Mouse (Mus musculus) brain, embryonic 14.5 days (tissue): ENCODE results near the gene Vkorc1l1.

Experiments
- CTCF ChIP-seq: fragments of 200-500 bp; IDR thresholded peaks from 2 replicates; pipeline ENCODE4 v1.5.1; 2012; ENCODE audit warnings: inconsistent platforms, mild to moderate bottlenecking, moderate library complexity, borderline replicate concordance; ENCODE audit not compliant: insufficient read depth, insufficient read length; ENCODE audit errors: extremely low read depth
- POLR2A ChIP-seq: fragments of 200-500 bp; IDR thresholded peaks from 2 replicates; pipeline ENCODE4 v1.6.1; 2012; ENCODE audit warnings: mild to moderate bottlenecking, inconsistent platforms, borderline replicate concordance; ENCODE audit not compliant: poor library complexity, insufficient read depth, insufficient read length, severe bottlenecking; ENCODE audit errors: extremely low read depth

GRCm38 (mm10) chr5:129918065-129918651 is 23.6 kb upstream of the Vkorc1l1 start:
- no peak for TF ChIP-seq CTCF
- TF ChIP-seq POLR2A: no peak
